Mouse (Mus musculus) ES-E14 (cell line): ENCODE results near the gene Zfp536.

Source experiments
- CHD2 ChIP-seq: IDR thresholded peaks from 2 replicates; pipeline ENCODE4 v1.6.1; 2014; ENCODE audit warnings: mild to moderate bottlenecking, low read depth, low read length, inconsistent platforms
- ZC3H11A ChIP-seq: IDR thresholded peaks from 2 replicates; pipeline ENCODE4 v1.6.1; 2012; ENCODE audit warnings: low read depth, mild to moderate bottlenecking, inconsistent platforms, low read length, borderline replicate concordance

- no peak for TF ChIP-seq ZC3H11A
- no peak for TF ChIP-seq CHD2
Measured at GRCm38 (mm10) chr7:37625758-37626157, 147.7 kb downstream of the Zfp536 start.
